Mouse (Mus musculus) embryo, embryonic 11.5 days (tissue): ENCODE data around the gene Arglu1.

Source experiments
- DNase-seq: peaks from one replicate; pipeline ENCODE4 v3.0.0-alpha.2; 2012; ENCODE audit warnings: low read depth, low spot score

The Arglu1 gene

DNA sequence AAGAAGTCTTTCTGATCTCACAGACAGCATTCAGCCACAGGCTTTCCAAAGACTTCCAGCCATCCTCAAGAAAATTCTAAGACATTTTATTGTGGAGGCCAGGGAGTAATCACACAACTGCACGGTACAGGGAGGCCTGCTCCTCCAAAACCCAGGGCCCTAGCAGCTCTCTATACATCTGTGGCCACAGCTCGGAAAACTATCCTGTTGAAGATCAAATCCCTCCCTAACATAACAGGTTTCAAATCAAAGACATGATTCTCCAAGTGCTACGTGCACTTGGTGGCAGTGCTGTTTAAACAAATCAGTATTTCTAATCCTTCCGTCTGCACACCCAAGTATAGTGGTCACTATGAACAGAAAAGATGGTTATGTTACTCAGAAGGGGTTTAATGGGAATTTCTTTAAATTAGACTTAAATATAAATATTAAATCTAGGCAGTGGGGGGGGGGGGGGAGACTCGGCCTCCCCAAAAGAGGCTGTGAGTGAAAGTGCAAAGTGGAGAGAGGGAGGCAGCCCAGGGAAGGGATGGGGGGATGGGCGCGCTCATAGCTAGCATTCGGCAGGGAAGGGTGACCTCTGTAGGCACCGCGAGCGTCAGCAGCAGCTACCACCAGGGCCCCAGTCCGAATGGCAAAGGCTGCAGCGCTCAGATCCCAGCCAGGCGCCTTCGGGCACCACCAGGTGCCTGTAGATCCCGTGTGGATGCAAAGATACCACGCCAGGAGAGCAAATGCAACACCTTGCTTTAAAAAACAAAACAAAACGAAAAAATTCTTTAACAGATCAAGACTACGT is 31.7 kb downstream of the Arglu1 start:
- DNase-seq = peak; percentile 74

DNA sequence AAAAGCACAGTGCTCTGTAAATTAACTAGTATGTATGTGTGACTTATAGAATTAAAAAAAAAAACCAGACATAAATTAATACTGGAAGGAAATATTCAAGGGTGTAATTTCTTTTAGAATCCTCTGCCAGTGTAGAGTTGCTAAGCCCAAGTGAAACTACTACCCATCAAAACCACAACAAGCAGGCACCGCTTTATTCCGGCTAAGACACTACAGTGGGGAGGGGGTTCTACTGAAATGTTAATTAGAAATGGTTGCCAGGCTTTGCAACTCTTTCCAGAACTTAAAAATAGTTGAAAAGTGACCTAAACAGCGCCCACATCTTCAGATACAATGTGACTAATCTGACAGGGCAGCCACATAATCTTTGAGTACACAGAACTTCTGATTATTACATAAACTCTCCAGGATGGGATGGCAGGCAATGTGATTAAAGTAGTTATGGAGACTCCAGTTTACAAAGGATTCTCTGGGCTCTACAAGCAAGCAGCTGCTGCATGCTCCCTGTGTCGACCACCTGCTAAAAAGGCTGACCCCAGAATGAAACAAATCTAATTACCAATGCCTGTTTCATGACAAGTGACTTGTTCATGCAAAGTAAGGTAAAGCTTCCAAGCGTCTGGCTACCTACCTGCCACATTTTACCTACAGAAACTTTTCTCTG is 32.5 kb downstream of the Arglu1 start:
- no peak for DNase-seq

DNA sequence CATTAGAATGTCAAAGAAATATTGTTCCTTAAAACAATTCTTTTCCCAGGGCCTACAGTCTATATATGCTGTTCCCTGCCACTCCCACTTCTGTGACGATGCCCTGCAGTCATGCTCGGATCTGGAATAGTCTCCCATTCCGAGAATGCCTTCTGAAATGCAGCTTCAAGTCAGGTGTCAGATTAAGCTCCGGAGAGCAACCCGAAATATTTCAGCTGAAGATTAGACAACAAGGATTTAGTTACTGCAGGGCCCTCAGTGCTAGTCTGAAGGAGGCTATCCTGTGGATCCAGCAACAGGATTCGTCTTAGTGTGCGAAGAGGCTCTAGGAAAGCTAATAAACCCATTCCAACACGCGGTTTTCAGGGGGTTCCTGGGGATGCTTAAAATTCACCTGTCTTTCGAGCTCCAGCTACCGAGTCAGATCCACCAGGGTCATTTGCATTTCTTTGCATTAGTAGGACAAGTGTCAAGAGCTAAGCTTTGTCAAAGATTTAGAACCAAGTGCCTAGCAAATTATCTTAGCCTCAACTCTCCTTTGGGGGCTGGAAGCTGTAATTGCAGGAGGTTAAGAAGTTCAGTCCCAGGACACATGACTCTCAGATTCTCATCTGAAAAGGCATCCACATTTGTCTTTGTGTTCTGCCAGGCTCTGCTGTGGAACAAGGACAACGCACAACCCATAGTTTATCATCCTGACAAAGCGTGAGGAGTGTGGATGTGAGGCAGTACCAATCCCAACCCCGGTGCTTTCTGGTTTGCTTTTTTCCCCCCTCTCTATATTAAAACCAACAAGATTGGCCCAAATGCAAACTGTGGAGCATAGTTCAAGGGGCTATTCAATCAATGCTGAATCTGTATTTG is 33.5 kb downstream of the Arglu1 start:
- DNase-seq = no peak

DNA sequence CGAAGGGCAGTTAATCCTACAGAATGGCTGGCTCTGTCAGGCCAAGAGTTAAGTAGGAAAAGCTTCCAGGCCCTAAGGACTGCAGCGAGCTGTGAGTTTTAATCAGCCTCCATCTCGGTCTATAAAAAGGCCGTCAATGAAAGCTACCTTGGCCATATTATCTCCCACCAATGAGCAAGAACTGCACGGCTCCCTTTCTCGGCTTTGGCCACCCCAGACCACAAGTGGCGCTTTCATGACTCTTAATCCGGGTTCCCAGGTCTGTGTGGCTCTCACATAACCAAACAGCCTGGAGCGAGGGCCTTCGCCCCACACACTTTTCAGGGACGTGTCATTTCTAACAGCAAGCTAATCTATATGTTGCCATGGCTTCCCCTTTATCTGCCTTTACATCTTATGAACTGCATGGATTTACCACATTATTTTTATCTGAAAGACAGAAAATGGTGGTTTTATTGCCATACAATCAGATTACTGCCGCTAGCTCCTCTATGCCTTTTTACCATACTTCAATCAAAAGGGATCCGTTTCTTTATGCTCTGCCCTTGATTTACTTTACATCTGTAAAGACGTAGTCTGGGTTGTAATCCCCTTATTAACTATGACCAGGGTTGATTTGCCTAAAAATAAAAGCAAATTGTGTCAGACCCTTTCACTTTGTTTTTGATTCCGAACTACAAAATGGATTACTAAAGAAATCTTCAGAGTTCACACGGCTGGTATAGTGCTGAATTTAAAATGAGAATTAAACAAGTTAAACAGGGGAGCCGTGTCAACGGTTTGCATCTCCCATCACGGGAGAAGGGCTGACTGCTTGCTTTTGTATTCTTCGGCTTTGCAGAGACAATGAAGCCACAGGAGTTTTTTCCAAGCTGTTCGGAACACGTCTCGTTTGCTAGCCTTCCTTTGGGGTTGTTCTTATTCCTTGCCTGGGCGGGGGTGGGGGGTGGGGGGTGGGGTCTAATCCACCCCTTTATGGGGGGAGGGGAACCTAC is 34.7 kb downstream of the Arglu1 start:
- DNase-seq = no peak

DNA sequence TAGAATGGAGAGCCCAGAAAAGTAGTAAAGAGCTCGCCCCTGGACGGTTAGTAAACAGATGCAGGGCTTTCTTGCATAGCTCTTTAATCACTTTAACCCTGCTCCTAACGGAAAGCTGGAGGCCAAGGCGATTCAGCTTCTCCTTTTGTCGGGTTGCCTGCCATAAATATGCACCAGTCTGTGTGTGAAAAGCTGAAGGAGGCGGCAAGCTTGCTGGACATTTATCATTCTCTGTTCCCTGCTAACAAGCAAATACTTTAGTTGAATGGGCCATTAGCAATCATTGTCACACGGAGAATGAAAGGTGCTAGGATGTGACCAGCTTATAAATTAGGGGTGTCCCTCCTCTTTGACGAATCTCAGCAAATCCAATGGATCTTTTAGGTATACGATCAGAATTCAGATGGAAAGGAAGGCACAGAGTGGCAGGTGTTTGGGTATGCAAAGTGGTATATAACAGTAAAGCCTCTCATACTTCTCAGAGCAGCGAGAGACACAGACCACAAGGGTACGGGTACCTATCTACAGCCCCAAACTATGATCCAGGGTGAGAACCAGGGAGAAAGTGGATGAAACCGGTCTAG is 36.3 kb downstream of the Arglu1 start:
- no peak for DNase-seq

DNA sequence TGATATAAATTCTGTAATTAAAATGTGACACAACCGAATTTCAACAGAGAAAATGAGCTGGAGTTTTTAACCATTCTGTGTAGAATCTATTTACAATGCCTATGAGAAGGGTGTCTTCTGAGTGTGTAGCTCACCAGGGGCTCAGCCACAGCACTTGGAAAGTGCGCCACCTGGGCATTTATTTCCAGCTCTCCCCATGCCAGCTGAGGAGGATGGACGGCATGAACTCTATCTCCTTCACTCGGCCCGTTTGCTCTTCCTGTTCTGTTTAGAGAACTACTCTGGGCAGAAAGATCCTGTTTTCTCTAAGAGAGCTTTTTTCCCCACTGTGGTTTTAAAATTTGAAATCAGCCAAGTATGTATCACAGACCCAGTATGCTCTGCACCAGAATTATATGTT is 37.0 kb downstream of the Arglu1 start:
- no peak for DNase-seq

DNA sequence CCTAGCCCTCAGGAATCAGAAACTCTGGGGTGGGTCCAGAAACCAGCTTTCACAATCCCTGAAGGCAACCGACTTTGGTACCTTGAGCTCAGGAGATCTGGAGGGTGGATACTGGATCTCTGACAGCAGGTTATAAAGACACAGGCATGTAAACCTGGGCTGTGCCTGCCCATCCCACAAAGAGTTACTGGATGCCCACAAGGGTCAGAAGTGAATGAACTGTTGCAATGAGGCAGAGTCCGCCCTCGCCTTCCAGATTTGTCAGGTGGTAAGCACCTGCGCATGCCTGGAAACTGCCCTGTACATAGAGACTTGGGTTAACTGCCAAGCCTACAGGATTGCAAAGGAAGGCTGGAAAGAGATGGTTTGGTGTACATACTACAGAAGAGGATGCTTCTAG is 37.9 kb downstream of the Arglu1 start:
- no peak for DNase-seq

DNA sequence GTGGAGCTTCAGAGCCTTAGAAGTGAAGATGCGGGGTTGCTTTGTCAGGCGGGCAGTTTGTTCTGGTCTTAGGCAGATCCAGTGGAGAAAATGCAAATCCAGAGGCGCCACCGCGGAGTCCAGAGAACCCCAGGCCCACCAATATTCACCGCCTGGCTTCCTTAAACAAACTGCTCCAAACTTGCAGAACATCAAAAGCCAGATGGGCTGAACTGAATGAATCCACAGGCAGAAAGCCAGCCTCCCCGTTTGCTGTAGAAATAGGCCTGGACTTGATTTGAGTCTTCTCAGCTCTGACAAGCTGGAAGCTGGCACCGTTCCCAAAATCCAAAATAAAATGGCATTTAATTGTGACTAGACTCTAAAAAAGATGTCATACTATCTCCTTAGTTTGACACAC is 40.4 kb downstream of the Arglu1 start:
- DNase-seq = no peak

DNA sequence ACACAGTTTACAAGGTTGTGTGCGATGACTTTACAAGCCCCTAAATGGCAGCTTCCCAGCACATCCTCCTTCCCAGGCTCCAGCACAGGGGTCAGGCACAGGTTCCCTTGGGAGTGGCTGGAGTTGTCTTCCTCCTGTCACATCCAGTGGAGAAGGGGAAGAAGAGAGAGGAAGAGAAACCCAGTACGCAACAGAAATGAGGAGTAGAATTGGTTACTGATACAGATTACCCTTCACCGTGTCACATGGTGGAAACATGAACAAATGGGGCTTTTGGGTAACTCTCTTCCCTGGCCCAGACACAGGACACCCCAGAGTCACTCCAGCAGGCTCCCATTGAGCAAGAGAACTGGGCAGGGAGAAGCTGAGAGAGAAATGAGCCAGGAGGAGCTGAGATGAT is 40.8 kb downstream of the Arglu1 start:
- DNase-seq = no peak

DNA sequence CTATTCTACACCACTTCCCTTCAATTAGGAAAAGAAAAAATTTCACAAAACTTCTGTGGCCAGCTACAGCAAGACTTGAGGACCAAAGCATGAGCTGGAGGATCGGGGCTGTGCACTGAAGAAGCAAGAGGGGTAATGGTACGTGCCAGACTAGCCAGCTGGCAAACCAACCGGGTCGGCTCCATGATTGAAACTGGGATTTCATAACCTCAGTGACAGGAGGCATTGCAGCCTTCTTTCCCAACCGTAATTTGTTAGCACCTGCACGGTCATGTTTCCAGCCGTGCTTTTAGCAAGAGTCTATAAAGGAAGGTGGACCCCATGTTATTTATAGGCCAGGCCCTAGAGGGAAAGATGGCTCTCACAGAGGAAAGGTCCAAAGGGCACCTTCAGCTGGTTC is 41.6 kb downstream of the Arglu1 start:
- no peak for DNase-seq

DNA sequence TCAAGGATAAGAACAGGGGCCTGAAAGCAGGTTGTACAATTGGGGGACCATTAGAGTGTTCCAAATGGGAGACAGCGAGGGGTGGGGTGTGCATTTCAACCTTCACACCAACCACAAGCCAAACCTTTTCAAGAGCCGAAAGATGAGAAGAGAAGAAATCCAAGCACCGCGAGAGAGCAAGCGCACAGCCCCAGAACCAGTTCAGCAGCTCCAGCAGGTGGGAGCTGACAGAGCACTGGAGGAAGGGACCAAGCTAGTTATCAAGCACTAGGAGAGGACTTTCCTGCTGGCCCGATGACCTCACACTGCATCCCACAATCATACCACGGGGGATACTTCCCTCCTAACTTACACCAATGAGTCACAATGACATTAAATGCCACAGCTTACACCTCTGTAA is 42.5 kb downstream of the Arglu1 start:
- DNase-seq = no peak

DNA sequence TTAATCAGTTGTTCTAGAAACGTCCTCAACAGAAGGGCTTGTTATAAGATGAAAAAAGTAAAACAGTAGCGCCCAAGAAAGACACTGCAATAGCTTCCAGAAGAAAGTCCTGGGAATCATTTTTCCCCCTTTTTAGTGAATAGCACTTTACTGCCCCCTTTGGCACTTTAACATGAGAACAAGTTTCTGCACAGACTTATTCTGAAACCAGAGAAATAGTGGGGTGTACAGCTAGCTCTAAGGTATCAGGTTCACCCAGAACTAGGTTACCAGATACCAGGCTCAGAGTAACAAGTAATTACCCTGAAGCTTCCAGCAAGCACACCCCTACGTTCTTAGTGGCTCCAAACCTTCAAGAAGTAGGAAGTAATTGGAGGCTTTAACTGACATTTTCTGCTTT is 43.0 kb downstream of the Arglu1 start:
- DNase-seq = no peak

DNA sequence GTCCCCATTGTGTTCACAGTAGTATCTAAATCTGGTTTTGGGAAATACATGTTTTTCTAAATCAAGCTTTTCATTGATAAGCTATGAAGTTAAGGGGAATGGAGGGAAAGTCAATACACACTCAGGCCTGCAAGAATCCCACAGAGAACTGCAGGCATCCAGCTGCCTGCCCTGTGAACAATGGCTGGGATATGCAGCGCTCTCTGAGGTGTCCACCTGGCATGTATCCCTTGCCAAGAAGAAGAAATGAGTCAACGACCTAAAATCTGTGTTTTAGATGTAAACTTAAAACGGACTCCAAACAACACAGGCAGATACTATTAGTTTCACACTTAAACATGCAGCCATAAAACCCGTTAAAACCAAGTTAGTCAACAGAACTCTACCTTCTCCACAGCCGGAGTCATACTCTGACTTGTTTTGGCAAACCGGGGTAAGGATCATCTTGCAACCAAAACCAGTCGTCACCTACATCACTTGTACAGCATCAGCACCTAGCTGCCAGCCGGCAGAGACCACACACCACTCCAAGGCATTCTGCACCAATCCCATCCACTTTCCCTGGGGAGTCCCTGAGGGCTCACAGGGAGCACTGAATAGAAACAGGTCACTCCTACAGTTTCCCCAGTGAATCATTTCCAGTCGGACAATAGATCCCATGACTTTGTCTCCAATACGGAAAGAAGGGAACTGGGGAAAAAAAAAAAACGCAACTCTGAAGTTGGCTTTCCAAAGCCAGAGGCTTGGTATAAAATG is 46.0 kb downstream of the Arglu1 start:
- no peak for DNase-seq

DNA sequence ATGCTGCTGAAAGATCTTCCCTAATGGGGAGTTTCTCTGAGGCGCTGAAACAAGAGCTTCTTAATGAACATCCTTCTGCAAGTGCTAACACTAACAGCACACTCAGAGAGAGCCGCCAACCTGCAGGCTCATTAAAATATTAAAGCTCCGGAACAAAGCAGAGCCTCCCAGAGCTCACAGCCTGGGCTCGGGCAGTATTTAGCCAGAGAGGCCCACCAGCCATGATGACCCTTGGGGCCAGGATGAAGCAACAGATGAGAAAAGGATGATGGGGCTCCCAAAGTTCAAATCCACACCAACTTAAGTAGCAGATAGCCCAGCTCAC is 50.1 kb downstream of the Arglu1 start:
- no peak for DNase-seq

DNA sequence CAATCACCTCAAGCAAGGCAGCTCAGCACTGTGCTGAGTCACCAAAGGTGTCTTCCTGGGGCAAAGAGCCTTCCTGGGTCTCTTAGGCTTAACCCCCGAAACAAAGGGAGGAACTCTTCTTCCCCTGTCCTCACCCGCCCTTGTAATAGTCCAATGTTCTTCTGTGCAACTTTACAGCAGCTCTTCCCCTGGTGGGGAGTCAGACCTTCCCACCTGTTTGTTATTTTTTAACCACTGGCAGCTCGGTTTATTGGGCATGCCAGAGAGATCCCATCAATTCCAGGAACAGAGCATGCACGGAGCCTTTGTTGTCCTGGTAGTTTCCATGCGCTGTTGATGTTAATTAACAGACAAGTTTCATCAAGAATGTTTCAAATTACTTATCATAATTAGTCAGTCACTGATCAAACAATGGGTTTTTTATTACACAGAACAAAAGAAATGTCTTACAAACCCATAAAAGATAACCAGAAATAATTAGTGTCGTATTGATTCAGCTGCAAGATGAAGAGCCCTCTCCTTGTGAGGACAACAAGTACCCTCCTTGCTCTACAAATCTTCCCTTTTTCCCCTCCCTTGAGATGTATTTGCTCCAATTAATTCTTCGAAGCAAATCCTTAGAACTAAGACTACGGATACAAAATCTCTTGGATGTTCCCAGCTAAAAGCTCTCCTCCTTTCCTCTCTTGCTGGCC is 50.6 kb downstream of the Arglu1 start:
- DNase-seq = no peak

DNA sequence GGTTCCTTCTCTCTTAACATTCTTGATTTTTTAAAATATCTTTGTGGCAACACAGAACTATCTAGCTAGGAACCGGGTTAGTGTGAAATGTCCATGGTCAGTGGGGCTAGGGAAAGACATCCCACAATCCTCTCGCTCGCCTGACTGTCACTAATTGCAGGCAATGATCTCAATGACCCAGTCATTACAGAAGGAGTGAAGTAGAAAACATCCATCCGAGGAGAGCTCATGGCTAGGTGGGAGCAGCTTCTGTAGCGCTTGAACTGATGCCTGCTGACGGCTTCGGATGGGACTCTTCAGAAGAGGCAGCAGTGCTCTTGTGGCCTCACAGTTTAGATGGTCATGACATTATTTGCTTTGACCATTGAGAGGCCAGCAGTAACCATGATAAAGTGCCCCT is 58.9 kb downstream of the Arglu1 start:
- no peak for DNase-seq

DNA sequence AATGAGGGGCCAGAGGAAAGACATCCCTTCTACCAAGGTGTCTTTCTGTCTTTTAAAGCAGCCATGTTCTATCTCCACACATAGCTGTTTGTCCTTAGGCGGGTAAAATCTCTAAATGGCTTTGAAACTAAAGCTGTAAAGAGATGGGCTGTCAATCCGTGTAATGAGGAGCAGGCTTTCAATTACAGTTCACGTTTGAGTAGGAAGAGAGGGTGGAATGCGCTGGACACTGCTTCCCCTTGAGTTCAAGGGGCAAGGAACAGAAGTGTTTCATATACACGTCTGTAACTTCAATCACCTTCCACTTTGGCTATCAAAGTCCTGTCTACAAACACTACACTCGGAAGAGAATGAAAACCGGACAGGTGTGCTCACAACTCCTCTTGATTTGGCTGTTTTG is 66.3 kb downstream of the Arglu1 start:
- DNase-seq = no peak

DNA sequence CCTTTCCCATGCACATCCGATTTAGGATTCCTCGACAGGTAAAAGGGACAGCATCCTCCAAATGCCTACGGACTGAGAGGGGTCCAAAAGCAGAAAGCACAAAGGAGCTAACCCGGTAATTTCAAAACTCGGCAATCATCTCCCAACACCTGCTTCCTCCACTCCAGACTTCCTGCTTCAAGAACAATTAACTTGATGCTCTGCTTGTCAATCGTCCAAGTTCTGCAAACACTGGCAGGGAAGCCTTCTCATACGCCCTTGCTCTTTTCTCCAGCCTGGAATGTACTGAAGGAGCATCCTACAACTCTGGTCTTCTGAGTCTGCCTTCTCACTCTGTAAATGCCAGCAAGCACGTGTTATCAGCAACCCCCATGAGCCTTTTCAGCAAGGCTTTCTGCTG is 66.8 kb downstream of the Arglu1 start:
- no peak for DNase-seq

DNA sequence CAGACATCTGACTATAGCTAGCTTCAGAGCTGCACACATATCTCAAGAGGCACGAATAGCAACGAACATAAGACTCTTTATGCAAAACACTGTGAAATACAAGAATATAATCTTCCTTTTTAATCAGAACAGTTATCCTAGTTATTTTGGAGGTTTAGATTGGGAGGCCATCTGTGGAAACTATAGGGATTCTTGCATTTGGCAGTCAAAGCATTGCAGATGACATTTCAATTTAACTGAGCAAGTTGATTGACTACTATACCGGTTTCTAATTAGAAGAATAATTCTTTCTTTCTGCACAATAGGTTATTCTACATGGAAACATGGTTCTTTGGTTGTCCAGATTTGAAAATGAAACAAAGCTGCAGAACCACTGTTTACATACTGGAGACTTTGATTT is 67.8 kb downstream of the Arglu1 start:
- DNase-seq = no peak

DNA sequence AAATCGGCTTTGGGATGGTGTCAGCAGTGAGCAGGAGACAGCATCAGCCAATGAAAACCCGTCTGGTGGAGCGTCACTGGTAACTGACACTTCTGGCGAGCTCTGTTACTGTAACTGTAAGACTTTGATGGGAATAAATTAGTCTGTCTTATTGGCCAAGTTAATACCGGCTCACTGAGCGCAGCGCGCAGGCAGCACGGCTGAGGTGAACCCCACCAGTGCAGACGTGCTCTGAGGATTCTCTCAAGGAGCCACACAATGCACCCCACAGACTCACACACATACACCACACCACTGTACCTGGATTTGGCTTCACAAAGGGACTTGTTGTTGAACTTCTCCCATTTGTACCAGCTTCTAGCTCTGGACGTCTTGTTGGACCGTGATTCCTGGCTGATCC is 68.3 kb downstream of the Arglu1 start:
- no peak for DNase-seq
